In the genomic region with DNA sequence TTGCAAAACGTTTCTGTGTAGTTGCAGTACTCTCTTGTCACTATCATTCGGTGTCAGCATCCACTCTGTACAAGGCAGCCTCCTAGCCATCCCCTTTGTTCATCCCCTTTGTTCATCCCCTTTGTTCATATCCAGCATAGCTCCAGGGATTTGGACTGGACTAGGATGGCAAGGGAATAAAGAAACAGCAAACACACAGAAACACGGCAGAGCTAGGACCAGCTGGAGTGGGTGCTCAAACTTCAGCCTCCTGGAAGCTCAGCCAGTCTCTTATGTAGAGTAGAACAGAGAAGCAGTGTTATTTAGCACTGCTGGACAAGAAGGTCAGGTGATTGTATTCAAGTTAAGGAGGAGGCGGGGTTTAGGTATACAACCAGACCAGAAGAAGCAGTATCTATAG, we compare ENCODE assay signal across 20 mouse cellular contexts.
"Had no signal": no experiment of that assay in that cellular context is flagged by ENCODE, and none has a peak within 500 bp of the region (broad histone marks: within the 10 kb centered on the region; RNA-seq: fewer than 3 reads in every experiment).

No protein-coding gene starts in this region.

- H3K9ac ChIP-seq: lung, embryonic 14.5 days; midbrain, embryonic 13.5 days; neural tube, embryonic 13.5 days; neural tube, embryonic 15.5 days; stomach, embryonic 15.5 days had no signal

- H3K9me3 ChIP-seq: midbrain, embryonic 10.5 days; midbrain, embryonic 13.5 days; neural tube, embryonic 13.5 days; neural tube, embryonic 15.5 days; stomach, embryonic 15.5 days had no signal

- DNase-seq: lung, adult 18-20 months; lung, embryonic 14.5 days; lung, postnatal 10 days; lung, postnatal 4 days; retina, postnatal 1 day; right cerebral cortex, adult 18-20 months; right cerebral cortex, postnatal 25 days; right cerebral cortex, postnatal 4 days; spleen, adult 18-20 months; thymus, adult 2 months; thymus, postnatal 25 days; thymus, postnatal 4 days had no signal

- H3K4me1 ChIP-seq: midbrain, embryonic 13.5 days; neural tube, embryonic 13.5 days; neural tube, embryonic 15.5 days; stomach, embryonic 15.5 days had no signal

- ATAC-seq: midbrain, embryonic 13.5 days; midbrain, embryonic 16.5 days had no signal

- H3K4me3 ChIP-seq: midbrain, embryonic 10.5 days; midbrain, embryonic 13.5 days; myocyte; neural tube, embryonic 13.5 days; neural tube, embryonic 15.5 days; stomach, embryonic 15.5 days had no signal

- H3K36me3 ChIP-seq: midbrain, embryonic 10.5 days; midbrain, embryonic 13.5 days; neural tube, embryonic 13.5 days; neural tube, embryonic 15.5 days; stomach, embryonic 15.5 days had no signal

- H3K4me2 ChIP-seq: lung, embryonic 14.5 days; midbrain, embryonic 13.5 days; neural tube, embryonic 13.5 days; neural tube, embryonic 15.5 days; stomach, embryonic 15.5 days had no signal

- H3K27ac ChIP-seq: midbrain, embryonic 10.5 days; midbrain, embryonic 13.5 days; neural tube, embryonic 13.5 days; neural tube, embryonic 15.5 days; stomach, embryonic 15.5 days; stomach, postnatal 0 days had no signal

- H3K27me3 ChIP-seq: midbrain, embryonic 13.5 days; neural tube, embryonic 13.5 days; neural tube, embryonic 15.5 days; stomach, embryonic 15.5 days had no signal
